Mouse (Mus musculus) cerebellum, adult 2 months (tissue): ENCODE measurements around the gene Krt87.

Source experiments
- CTCF ChIP-seq: fragments of 200-500 bp; IDR thresholded peaks from 2 replicates; pipeline ENCODE4 v1.5.1; 2011; ENCODE audit warnings: low read depth, mild to moderate bottlenecking, control low read depth, low read length, moderate library complexity, borderline replicate concordance; ENCODE audit not compliant: insufficient read depth
- POLR2A ChIP-seq: fragments of 200-500 bp; IDR thresholded peaks from 2 replicates; pipeline ENCODE4 v1.6.1; 2011; ENCODE audit warnings: low read length, control low read depth, borderline replicate concordance; ENCODE audit not compliant: insufficient read depth

DNA sequence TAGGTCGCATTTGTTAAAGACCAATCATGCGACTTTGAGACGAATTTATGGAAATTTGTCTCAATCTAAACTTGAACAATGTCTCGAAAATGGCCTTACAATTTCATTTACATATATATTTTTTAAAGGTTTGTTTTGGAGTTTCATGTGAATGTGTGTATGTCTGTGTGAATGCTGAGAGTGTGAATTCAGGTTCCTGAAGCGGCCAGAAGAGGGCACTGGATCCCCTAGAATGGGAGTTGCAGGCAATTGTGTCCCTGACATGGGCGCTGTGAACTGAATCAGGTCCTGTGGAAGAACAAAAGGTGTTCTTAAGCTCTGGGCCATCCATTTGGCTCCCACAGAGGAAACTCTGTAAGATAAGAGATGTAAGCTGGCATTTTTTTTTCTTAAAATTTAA is 17.3 kb upstream of the Krt87 start:
- TF ChIP-seq CTCF: no peak
- TF ChIP-seq POLR2A: no peak
